Mouse (Mus musculus) forebrain, embryonic 16.5 days (tissue): ENCODE measurements around the gene Sinhcaf. TPM values are rescaled to one million over a fixed set of nuclear protein-coding genes. Genes with fewer than 3 reads are reported as not detected.
"Not testable (repeated sequence)": the region's sequence is repeated elsewhere in the genome, so short reads cannot be mapped to it uniquely, and the experiment has no call there.

Experiments used
- ATAC-seq: fragments of 200-750 bp; cut with Nextera tagmentation; 2 replicates; pipeline ENCODE4 v1.8.0; 2017; ENCODE audit warnings: mild to moderate bottlenecking, moderate library complexity
- H3K27ac ChIP-seq: fragments of 300-500 bp; sonication (generic); 2 replicates; pipeline ENCODE4 v1.5.1; 2014; ENCODE audit warnings: low read length, control low read depth
- H3K27me3 ChIP-seq: fragments of 300-500 bp; sonication (generic); replicated peaks from 2 replicates; pipeline ENCODE4 v1.6.1; 2014; ENCODE audit warnings: low read length; ENCODE audit not compliant: control insufficient read depth, insufficient read depth
- H3K36me3 ChIP-seq: fragments of 300-500 bp; sonication (generic); 2 replicates; pipeline ENCODE4 v1.6.1; 2014; ENCODE audit not compliant: control insufficient read depth, insufficient read depth
- H3K4me1 ChIP-seq: fragments of 300-500 bp; sonication (generic); replicated peaks from 2 replicates; pipeline ENCODE4 v1.6.1; 2014; ENCODE audit warnings: low read length; ENCODE audit not compliant: control insufficient read depth, insufficient read depth
- H3K4me2 ChIP-seq: fragments of 300-500 bp; sonication (generic); 2 replicates; pipeline ENCODE4 v1.6.1; 2014; ENCODE audit warnings: mild to moderate bottlenecking, low read length, control low read depth
- H3K4me3 ChIP-seq: fragments of 300-500 bp; sonication (generic); replicated peaks from 2 replicates; pipeline ENCODE4 v1.5.1; 2014; ENCODE audit warnings: mild to moderate bottlenecking, low read length, control low read depth
- H3K9ac ChIP-seq: fragments of 300-500 bp; sonication (generic); replicated peaks from 2 replicates; pipeline ENCODE4 v1.6.1; 2014; ENCODE audit warnings: low read depth, low read length, control low read depth
- H3K9me3 ChIP-seq: fragments of 300-500 bp; sonication (generic); 2 replicates; pipeline ENCODE4 v1.6.1; 2016; ENCODE audit warnings: low read length; ENCODE audit not compliant: control insufficient read depth
- WGBS: fragments of 180-500 bp; shearing (Covaris S2); extraction: QIAGEN DNeasy Blood & Tissue Kit; methylation state at CpG from one replicate; pipeline ENCODE4 v1.1.7; 2014; 5-methylcytosine and 5-hydroxymethylcytosine counted together
- polyA plus RNA-seq: library from polyadenylated mRNA; unstranded; fragments of >200 nt; fragmentation: Nextera tagmentation; extraction: Ambion mirVana; gene quantifications from 2 replicates; pipeline ENCODE4 v1.2.1, GENCODE M21; 2015

Sinhcaf gene
- 106 and 127 TPM in 2 replicates for polyA plus RNA-seq

- peak within 1 kb of the TSS; percentile 81 for H3K4me2 ChIP-seq
- H3K9ac ChIP-seq, result peak within 1 kb of the TSS; percentile 84
- no peaks in the 10 kb centered on the region for H3K27me3 ChIP-seq
- H3K27ac ChIP-seq, result peak within 1 kb of the TSS; percentile 64
- H3K36me3 ChIP-seq, result no peaks in the 10 kb centered on the region
- no peaks in the 10 kb centered on the region for H3K9me3 ChIP-seq
- under 1% methylated on average over 47 of the region's 47 CpGs for WGBS
- H3K4me3 ChIP-seq, result peak within 1 kb of the TSS; percentile 62
- H3K4me1 ChIP-seq, result peaks cover 21% of the 10 kb centered on the region
- peak; percentile 81 for ATAC-seq
Measured at GRCm38 (mm10) chr6:148946409-148946742, at the start of gene Sinhcaf. Gene Sinhcaf, minus strand, starts transcription at chr6:148946467.

- WGBS, result 65% methylated on average over 5 of the region's 5 CpGs
- H3K4me3 ChIP-seq, result no peak overlapping the region
- no peak; the same call in 1 of the 2 replicates for ATAC-seq
- H3K36me3 ChIP-seq, result peaks cover 10% of the 10 kb centered on the region
- H3K27ac ChIP-seq, result no peak overlapping the region
- H3K27me3 ChIP-seq, result no peaks in the 10 kb centered on the region
- no peak overlapping the region for H3K4me2 ChIP-seq
- H3K4me1 ChIP-seq, result no peaks in the 10 kb centered on the region
- H3K9me3 ChIP-seq, result no peaks in the 10 kb centered on the region
- no peak overlapping the region for H3K9ac ChIP-seq
Measured at GRCm38 (mm10) chr6:148994327-148994999, 48.2 kb upstream of the Sinhcaf start.

- peak; percentile 73 for ATAC-seq
- H3K36me3 ChIP-seq, result peaks cover 10% of the 10 kb centered on the region
- H3K4me3 ChIP-seq, result no peak overlapping the region
- H3K9ac ChIP-seq, result no peak overlapping the region
- H3K4me1 ChIP-seq, result no peaks in the 10 kb centered on the region
- 11% methylated on average over 9 of the region's 9 CpGs for WGBS
- no peak overlapping the region for H3K4me2 ChIP-seq
- no peaks in the 10 kb centered on the region for H3K9me3 ChIP-seq
- no peak overlapping the region for H3K27ac ChIP-seq
- H3K27me3 ChIP-seq, result no peaks in the 10 kb centered on the region
Measured at GRCm38 (mm10) chr6:148993117-148994077, 47.1 kb upstream of the Sinhcaf start.

GRCm38 (mm10) chr6:148992373-148993116, 46.3 kb upstream of the Sinhcaf start:
- no peak for ATAC-seq
- no peak overlapping the region for H3K4me2 ChIP-seq
- H3K4me3 ChIP-seq, result no peak overlapping the region
- no peaks in the 10 kb centered on the region for H3K27me3 ChIP-seq
- no peak overlapping the region for H3K27ac ChIP-seq
- H3K36me3 ChIP-seq, result peaks cover 6% of the 10 kb centered on the region
- no peaks in the 10 kb centered on the region for H3K4me1 ChIP-seq
- no peaks in the 10 kb centered on the region for H3K9me3 ChIP-seq
- 24% methylated on average over 4 of the region's 4 CpGs for WGBS
- no peak overlapping the region for H3K9ac ChIP-seq

GRCm38 (mm10) chr6:148991660-148992372, 45.5 kb upstream of the Sinhcaf start:
- H3K27ac ChIP-seq, result no peak overlapping the region
- ATAC-seq, result no peak
- H3K4me2 ChIP-seq, result no peak overlapping the region
- no peaks in the 10 kb centered on the region for H3K4me1 ChIP-seq
- peaks cover 6% of the 10 kb centered on the region for H3K36me3 ChIP-seq
- H3K27me3 ChIP-seq, result no peaks in the 10 kb centered on the region
- no peak overlapping the region for H3K4me3 ChIP-seq
- WGBS, result 35% methylated on average over 6 of the region's 6 CpGs
- H3K9me3 ChIP-seq, result no peaks in the 10 kb centered on the region
- H3K9ac ChIP-seq, result no peak overlapping the region

GRCm38 (mm10) chr6:148989792-148990491, 43.7 kb upstream of the Sinhcaf start:
- 90% methylated on average over 1 of the region's 3 CpGs for WGBS

GRCm38 (mm10) chr6:148986003-148986402, 39.7 kb upstream of the Sinhcaf start:
- WGBS, result 89% methylated on average over 4 of the region's 4 CpGs
- Histone ChIP-seq H3K4me3 (no peak overlapping the region), H3K27ac (no peak overlapping the region), H3K36me3 (no peaks in the 10 kb centered on the region), H3K9ac (no peak overlapping the region), H3K27me3 (no peaks in the 10 kb centered on the region), H3K4me2 (no peak overlapping the region), H3K9me3 (no peaks in the 10 kb centered on the region), H3K4me1 (no peaks in the 10 kb centered on the region)
- ATAC-seq, result no peak

More at GRCm38 (mm10) chr6:148989792-148990491, 43.7 kb upstream of the Sinhcaf start:
- not testable (repeated sequence) for H3K36me3 ChIP-seq, H3K4me3 ChIP-seq, H3K4me1 ChIP-seq, H3K27me3 ChIP-seq, H3K9ac ChIP-seq, ATAC-seq, H3K4me2 ChIP-seq, H3K9me3 ChIP-seq, H3K27ac ChIP-seq

GRCm38 (mm10) chr6:148980495-148980894, 34.2 kb upstream of the Sinhcaf start:
- Histone ChIP-seq H3K36me3 (no peaks in the 10 kb centered on the region), H3K27ac (no peak overlapping the region), H3K9ac (no peak overlapping the region), H3K9me3 (no peaks in the 10 kb centered on the region), H3K4me1 (no peaks in the 10 kb centered on the region), H3K27me3 (no peaks in the 10 kb centered on the region), H3K4me2 (no peak overlapping the region), H3K4me3 (no peak overlapping the region)
- 82% methylated on average over 3 of the region's 3 CpGs for WGBS
- no peak for ATAC-seq
